Mouse (Mus musculus): ENCODE data around the gene Chaf1a. TPM values are rescaled to one million over a fixed set of nuclear protein-coding genes. Genes with fewer than 3 reads are reported as not detected.

The Chaf1a gene
- total and polyA plus RNA-seq, 3 experiments, result 0.45 to 1.3 (median 0.99) TPM

DNA sequence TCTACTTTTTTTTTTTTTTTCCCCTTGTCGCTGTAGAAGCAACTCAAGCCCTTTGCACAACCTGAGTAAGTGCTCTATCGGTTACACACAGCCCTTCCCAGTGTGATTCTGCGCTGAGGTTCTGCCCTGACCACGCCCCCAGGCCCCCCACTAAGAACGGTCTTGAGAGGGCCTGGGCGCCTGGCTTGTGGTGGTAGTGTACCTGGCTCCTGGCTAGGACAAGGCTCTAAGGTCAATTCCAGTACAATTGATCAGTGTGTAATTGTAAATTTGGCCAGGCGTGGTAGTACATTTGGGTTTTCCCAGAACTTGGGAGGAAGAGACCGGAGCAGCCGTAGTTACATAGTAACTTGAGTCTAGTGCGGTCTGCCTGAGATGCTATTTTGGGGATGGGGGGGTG lies 33.3 kb upstream of the Chaf1a start:
- no peak for DNase-seq

DNA sequence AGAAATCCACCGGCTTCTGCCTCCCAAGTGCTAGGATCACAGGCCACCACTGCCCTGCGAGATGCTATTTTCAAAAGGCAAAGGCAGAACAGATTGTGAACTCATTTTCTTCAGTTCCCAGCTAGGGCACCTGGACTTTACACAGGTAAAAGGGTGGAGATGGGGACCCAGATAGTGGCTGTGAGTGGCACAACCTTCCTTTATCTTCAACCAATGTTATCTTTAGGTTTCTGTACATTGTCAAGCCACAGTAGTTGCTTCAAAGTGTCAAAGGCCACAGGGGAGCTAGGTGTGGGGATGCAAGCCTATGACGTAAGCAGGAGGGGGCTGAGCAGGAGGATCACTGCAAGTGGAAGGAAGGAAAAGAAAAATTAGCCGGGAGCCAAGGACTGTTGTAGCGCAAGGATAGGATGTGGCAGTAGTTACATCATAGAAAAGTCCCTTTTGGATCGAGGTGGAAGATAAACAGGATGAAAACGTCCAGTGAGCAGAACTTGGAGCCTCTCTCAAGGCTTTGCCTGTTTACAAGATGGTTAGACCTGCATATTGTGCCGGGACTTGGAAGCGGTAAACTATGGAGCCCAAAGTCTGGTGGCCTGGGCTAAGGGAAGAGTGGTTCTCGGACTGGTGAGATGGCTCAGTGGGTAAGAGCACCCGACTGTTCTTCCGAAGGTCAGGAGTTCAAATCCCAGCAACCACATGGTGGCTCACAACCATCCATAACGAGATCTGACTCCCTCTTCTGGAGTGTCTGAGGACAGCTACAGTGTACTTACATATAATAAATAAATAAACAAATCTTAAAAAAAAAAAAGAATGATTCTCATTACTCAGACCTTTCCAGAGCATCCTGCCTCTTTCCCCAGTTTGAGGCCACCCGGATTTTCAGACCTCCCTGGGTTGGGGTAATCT lies 32.5 kb upstream of the Chaf1a start:
- peak overlapping the region; percentile 81; the same call in 1 of the 2 replicates for H3K4me3 ChIP-seq
- intact Hi-C loops (cut with DNase I), result no loop called here
- no peaks in the 10 kb centered on the region for H3K27me3 ChIP-seq (ENCODE audit: control insufficient read depth, insufficient read depth, low read length)
- peak overlapping the region; percentile 87 for H3K27ac ChIP-seq
- no peak overlapping the region for H3K9ac ChIP-seq (ENCODE audit: low read depth, low read length)
- DNase-seq, result no peak
- peaks cover 4% of the 10 kb centered on the region for H3K4me1 ChIP-seq (ENCODE audit: control insufficient read depth, insufficient read depth, low read length)
- WGBS, result 33% methylated on average over 14 of the region's 14 CpGs
- TF ChIP-seq POLR2A (IDR thresholded peaks at IDR 0.05; ENCODE audit: insufficient read depth, low read depth, low read length) (0 out of 2 replicates have a peak, but pooled peaks have one; percentile 65), EP300 (IDR thresholded peaks at IDR 0.05; ENCODE audit: insufficient read depth, low read depth, low read length) (no peak), CTCF (IDR thresholded peaks at IDR 0.05) (peak; percentile 28)
- H3K79me2 ChIP-seq (replicated peaks; ENCODE audit: control insufficient read depth, insufficient read depth, low read length), result no peaks in the 10 kb centered on the region
- no peaks in the 10 kb centered on the region for H3K36me3 ChIP-seq (ENCODE audit: control insufficient read depth, insufficient read depth, low read length)

More for the DNA sequence above, 33.3 kb upstream of the Chaf1a start:
- TF ChIP-seq POLR2A (IDR thresholded peaks at IDR 0.05; ENCODE audit: insufficient read depth, low read depth, low read length) (no peak), EP300 (IDR thresholded peaks at IDR 0.05; ENCODE audit: insufficient read depth, low read depth, low read length) (no peak), CTCF (IDR thresholded peaks at IDR 0.05) (no peak)
- H3K9ac ChIP-seq (ENCODE audit: low read depth, low read length), result no peak overlapping the region
- 71% methylated on average over 10 of the region's 10 CpGs for WGBS
- no peaks in the 10 kb centered on the region for H3K27me3 ChIP-seq (ENCODE audit: control insufficient read depth, insufficient read depth, low read length)
- H3K4me3 ChIP-seq, result no peak overlapping the region
- peaks cover 4% of the 10 kb centered on the region for H3K4me1 ChIP-seq (ENCODE audit: control insufficient read depth, insufficient read depth, low read length)
- no peak overlapping the region for H3K27ac ChIP-seq
- H3K36me3 ChIP-seq (ENCODE audit: control insufficient read depth, insufficient read depth, low read length), result no peaks in the 10 kb centered on the region
- H3K79me2 ChIP-seq (replicated peaks; ENCODE audit: control insufficient read depth, insufficient read depth, low read length), result no peaks in the 10 kb centered on the region
- intact Hi-C loops (cut with DNase I), result no loop called here

DNA sequence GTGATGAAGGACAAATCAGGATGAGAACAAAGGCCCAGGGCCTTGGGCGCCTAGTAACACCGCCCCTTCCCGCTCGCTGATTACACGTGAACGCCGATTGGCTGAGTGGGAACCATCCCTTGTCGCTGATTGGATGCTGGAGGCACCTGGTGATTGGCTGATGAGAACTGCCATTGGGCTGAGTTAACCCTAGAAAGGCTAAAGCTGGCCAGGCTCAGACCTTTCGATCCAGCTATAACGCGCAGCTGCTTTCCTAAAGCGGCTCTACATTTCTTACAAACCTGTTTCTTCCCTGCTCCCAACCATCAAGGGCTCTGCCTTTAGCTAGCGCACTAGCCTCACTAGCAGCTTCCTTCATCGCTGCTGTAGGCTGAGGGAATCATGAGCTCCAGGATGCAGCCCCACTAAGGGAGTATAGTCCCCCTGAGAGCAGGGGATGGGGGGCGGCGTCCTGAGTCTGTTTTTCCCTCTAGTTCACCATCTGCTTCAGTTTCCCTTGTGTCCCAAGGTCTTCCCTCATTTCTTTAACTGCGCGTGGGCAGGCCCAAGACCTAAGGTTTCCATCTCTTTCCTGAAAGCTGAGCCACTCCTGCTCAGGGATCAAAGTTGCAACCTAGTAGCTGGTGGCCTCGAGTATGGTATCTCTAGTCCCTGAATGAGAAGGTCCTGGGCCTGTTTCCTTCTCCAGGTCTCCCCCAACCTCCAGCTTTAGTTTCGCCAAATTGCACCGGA lies 31.7 kb upstream of the Chaf1a start:
- WGBS, result under 1% methylated on average over 21 of the region's 21 CpGs
- Histone ChIP-seq H3K27ac (peak overlapping the region; percentile 87), H3K4me3 (peak overlapping the region; percentile 81), H3K4me1 (ENCODE audit: control insufficient read depth, insufficient read depth, low read length) (peaks cover 4% of the 10 kb centered on the region), H3K9ac (ENCODE audit: low read depth, low read length) (peak overlapping the region; percentile 48), H3K27me3 (ENCODE audit: control insufficient read depth, insufficient read depth, low read length) (no peaks in the 10 kb centered on the region), H3K36me3 (ENCODE audit: control insufficient read depth, insufficient read depth, low read length) (no peaks in the 10 kb centered on the region), H3K79me2 (replicated peaks; ENCODE audit: control insufficient read depth, insufficient read depth, low read length) (no peaks in the 10 kb centered on the region)
- TF ChIP-seq CTCF (IDR thresholded peaks at IDR 0.05) (no peak), EP300 (IDR thresholded peaks at IDR 0.05; ENCODE audit: insufficient read depth, low read depth, low read length) (no peak), POLR2A (IDR thresholded peaks at IDR 0.05; ENCODE audit: insufficient read depth, low read depth, low read length) (no peak; the same call in 1 of the 2 replicates)
- intact Hi-C loops (cut with DNase I), result no loop called here
- DNase-seq, result peak; percentile 89 to 94

DNA sequence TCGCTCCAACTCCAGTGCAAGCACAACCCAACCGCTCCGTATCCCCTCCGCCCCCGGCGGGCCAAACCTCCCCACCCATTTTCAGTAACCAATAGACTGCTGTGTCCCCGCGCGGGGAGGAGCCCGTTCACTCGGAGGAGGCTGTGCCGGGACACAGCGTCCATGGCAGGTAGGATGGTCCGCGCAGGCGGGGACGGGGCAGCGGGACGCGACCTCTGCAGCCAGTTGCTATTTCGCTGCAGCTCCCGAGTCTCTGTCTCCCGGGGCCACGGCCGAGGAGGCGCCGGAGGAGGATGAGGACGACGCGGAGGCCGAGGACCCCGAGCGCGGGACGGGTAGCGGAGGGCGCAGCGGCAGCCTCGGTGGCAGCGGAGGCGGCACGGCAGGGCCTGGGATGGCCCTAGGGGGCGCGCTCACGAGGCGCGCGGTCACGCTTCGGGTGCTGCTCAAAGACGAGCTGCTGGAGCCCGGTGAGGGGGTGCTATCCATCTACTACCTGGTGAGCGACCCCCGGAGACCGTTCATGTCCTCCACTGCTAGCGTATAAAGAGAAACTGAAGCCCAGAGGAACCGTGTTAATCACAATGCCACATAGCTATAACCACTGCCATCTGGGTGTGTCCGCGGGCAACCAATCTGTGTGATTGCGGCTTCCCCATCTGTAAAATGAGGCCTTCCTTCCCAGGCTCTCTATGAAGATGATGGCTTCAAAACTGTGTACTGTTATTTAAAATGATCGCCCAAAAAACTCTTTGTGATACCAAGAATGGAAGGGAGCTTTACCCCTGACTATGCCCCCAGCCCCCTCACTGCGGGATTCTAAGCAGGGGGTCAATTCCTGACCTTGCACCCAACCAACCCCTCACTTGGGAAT lies 30.9 kb upstream of the Chaf1a start:
- no peaks in the 10 kb centered on the region for H3K27me3 ChIP-seq (ENCODE audit: control insufficient read depth, insufficient read depth, low read length)
- H3K4me1 ChIP-seq (ENCODE audit: control insufficient read depth, insufficient read depth, low read length), result peaks cover 4% of the 10 kb centered on the region
- intact Hi-C loops (cut with DNase I), result no loop called here
- WGBS, result under 1% methylated on average over 61 of the region's 62 CpGs
- DNase-seq, result peak; percentile 92 to 96
- no peaks in the 10 kb centered on the region for H3K79me2 ChIP-seq (replicated peaks; ENCODE audit: control insufficient read depth, insufficient read depth, low read length)
- peak overlapping the region; percentile 74 for H3K9ac ChIP-seq (ENCODE audit: low read depth, low read length)
- TF ChIP-seq CTCF (IDR thresholded peaks at IDR 0.05), result peak; percentile 77
- peak; percentile 89 for TF ChIP-seq POLR2A (IDR thresholded peaks at IDR 0.05; ENCODE audit: insufficient read depth, low read depth, low read length)
- TF ChIP-seq EP300 (IDR thresholded peaks at IDR 0.05; ENCODE audit: insufficient read depth, low read depth, low read length), result no peak
- peak overlapping the region; percentile 87 for H3K27ac ChIP-seq
- H3K36me3 ChIP-seq (ENCODE audit: control insufficient read depth, insufficient read depth, low read length), result no peaks in the 10 kb centered on the region
- H3K4me3 ChIP-seq, result peak overlapping the region; percentile 81

DNA sequence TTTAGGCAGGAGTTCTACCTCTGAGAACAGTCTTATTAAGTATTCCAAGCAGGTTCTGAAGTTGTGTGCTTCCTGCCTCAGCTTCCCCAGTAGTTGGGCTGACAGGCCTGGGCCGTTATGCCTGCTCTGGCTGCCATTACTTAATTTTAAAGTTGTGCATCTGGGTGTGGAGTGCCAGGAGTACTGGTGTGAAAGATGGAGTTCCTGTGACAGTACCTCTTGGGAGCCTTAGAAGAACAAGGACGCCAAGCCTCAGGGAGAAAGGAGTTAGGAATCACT lies 30.3 kb upstream of the Chaf1a start:
- DNase-seq, result no peak
- Histone ChIP-seq H3K4me1 (ENCODE audit: control insufficient read depth, insufficient read depth, low read length) (peaks cover 4% of the 10 kb centered on the region), H3K27me3 (ENCODE audit: control insufficient read depth, insufficient read depth, low read length) (no peaks in the 10 kb centered on the region), H3K27ac (peak overlapping the region; percentile 87; the same call in 1 of the 2 replicates), H3K79me2 (replicated peaks; ENCODE audit: control insufficient read depth, insufficient read depth, low read length) (no peaks in the 10 kb centered on the region), H3K4me3 (peak overlapping the region; percentile 81), H3K36me3 (ENCODE audit: control insufficient read depth, insufficient read depth, low read length) (no peaks in the 10 kb centered on the region), H3K9ac (ENCODE audit: low read depth, low read length) (no peak overlapping the region)
- 44% methylated on average over 2 of the region's 2 CpGs for WGBS
- TF ChIP-seq CTCF (IDR thresholded peaks at IDR 0.05), result no peak
- no peak for TF ChIP-seq POLR2A (IDR thresholded peaks at IDR 0.05; ENCODE audit: insufficient read depth, low read depth, low read length)
- TF ChIP-seq EP300 (IDR thresholded peaks at IDR 0.05; ENCODE audit: insufficient read depth, low read depth, low read length), result no peak
- intact Hi-C loops (cut with DNase I), result loop anchor here (1.0 to 2.0 kb wide), 3 partner anchors 27 to 50 kb away; partner anchors contain the start of gene Sh3gl1
